Mouse (Mus musculus): ENCODE data around the gene Mfsd14b.
A peak's percentile ranks its signal among the peaks of the same experiment; 100 is the strongest.

Gene Mfsd14b

DNA sequence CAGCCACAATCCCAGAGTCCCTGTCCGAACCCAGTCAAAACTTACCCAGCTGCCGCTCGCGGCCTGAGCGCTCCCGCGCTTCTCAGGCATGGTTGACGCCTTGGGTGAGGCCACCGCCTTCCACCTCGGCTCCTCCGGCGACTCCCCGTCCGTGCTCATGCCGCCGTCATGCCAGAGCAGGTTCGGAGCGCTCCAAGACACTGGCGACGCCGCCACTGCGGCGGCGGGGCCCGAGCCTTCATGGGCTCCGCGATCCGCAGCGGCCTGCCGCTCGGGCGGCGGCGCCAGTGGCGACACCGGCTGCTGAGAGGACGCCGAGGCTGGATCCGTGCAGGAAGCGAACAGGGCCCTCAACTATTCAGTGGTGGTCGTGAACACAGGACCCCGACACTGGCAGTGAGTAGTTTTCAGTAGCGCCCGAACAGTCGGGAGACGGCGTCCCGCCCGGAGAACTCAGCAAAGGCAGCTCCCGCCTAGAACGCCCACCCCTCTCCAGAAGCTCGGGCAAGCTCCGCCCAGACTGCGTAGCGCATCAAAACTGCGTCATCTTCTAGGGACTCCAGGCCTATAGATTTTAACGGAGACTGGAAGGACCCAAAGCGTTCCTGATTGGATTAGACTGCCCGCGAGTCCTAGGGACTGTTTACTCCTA, at the start of gene Mfsd14b:
Mfsd14b (minus strand) TSS at position 517 of the 652 bp plus-strand sequence.
- DNase-seq (ENCODE audit: inconsistent ontology term): peak; percentile 93

DNA sequence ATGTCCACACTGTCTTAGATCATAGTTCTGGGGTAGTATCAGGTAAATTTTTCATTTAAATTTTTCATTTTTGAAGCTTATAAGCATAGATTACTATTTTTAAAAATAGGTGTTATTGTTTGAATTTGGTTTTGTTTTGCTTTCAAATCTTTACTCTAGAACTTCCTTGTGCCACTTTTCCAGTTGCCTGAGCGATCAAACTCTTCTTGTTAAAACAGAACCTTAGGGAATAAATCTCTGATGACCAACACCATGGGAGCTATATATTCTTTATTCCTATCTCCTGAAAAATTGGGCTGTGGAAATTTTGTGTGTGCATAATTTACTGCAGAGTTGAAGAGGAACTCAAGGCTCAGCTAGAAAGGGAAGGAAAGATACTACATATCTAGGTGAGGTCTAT, 37.2 kb upstream of the Mfsd14b start, which contains the start of gene Olfr466:
Olfr466 (plus strand) TSS at position 301 of the 400 bp plus-strand sequence.
- DNase-seq (ENCODE audit: inconsistent ontology term): no peak

DNA sequence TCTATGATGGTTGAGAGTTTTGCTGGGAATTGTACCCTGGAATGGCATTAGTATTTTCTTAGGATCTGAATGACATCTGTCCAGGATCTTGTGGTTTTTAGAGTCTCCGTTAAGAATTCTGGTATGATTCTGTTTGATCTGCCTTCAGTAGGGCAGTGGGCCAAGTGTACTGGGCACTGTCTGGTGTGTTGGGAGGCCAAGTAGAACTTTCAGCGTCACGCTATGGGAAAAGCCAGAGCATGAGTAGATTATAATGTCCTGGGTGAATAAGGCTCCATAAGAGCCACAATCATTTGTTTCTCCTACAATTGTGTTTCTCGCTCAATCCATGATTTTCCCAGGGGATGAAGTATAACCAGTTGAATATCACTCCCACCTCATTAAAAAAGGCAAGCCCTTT, 25.0 kb upstream of the Mfsd14b start, which contains the start of gene Olfr465-ps1:
Olfr465-ps1 (plus strand) TSS at position 301 of the 400 bp plus-strand sequence.
- no peak for DNase-seq (ENCODE audit: inconsistent ontology term)

DNA sequence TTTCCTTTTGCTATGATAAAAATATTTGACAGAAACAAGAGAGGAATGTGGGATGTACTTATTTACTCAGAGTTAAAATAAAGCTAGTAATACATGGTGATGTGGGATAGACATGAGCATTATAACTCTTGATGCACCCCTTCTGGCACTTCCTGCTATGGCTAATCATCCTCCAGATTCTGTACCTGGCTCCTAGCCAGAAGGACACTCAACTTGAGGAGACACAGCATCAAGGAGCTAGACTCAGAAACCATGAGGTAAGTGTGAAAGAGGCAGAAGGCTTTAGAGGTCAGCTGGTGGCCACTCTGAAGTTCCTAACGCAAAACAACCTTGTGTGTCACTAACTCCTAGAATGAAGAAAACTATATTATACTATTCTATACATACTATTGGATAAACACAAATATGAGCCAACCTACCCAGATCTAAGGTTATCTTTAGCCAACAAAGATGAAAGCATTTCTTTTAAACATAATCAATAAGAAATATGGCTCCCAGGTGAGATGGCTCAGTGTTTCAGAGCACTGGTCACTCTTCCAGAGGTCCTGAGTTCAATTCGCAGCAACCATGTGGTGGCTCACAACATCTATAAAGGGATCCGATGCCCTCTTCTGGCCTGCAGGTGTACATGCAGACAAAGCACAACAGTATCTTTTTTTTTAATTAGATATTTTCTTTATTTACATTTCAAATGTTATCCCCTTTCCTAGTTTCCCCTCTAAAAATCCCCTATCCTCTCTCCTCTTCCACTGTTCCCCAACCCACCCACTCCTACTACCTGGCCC, 14.5 kb upstream of the Mfsd14b start:
- no peak for DNase-seq (ENCODE audit: inconsistent ontology term)

DNA sequence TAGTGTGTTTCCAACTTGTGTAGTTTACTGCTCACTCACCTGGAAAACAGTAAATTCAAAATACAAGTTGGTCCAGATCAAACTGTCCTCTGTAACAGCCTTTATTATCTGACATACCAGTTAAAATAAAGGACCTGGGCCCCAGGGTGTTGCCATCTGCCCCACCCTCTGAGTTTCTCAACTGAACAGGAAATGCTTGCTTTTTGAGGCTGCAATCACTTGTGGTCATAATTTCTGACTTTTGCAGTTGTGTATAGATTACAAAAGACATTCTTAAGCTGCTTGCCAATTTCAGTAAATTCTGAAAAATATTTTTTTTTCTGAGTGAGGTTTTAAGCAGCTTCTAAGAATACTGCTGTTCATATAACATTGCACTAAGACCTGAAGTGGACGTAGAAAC, 9.3 kb upstream of the Mfsd14b start:
- no peak for DNase-seq (ENCODE audit: inconsistent ontology term)

DNA sequence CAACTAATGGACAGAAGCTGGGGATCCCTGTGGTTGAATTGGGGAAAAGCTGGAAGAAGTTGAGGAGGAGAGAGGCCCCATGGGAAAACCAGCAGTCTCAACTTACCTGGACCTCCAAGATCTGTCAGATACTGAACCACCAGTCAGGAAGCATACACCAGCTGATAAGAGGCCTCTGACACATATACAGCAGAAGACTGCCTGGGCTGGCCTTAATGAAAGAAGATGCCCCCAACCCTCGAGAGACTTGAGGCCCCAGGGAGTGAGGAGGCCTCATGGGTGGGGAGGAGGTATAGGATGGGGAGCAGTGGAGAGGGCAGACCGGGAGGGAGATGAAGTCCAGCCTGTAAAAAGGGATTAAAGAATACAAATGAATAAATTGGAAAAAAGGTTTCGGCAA, 8.2 kb upstream of the Mfsd14b start:
- DNase-seq (ENCODE audit: inconsistent ontology term): no peak

DNA sequence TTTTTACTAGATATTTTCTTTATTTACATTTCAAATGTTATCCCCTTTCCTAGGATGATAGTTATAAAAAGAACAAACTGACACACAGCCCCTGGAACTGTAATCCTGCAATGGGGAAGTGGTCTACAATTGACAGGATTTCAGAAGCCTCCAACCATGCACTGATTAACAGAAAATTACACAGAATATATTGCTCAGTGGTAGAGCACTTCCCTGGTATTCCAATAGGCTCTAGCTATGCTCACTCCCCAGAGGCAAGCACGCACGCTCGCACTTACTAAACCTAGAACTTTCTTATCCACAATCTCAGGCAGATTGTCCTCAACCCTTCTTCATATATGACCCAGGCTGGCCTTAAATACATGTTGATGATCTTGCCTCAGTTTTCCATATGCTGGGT, 464 bp upstream of the Mfsd14b start:
- DNase-seq (ENCODE audit: inconsistent ontology term): no peak

DNA sequence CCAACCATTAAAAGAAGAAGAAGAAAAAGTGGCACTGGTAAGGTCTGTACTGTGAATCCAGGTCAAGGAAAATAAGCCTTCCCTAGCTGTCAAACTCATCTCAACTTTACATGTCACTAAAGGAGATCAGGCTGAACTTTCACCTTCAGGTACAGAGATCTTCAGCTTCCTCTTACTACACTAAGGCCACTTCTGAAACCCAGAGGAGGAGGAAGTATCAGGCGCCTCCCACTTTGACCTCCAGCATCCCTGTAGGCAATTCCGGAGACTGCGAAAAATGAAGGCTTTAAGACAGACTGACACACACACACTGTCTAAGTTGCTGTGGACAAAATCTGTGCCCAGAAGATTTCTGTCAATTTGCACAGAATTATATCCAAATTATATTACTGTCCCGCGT, 814 bp downstream of the Mfsd14b start:
- DNase-seq (ENCODE audit: inconsistent ontology term): peak; percentile 21

DNA sequence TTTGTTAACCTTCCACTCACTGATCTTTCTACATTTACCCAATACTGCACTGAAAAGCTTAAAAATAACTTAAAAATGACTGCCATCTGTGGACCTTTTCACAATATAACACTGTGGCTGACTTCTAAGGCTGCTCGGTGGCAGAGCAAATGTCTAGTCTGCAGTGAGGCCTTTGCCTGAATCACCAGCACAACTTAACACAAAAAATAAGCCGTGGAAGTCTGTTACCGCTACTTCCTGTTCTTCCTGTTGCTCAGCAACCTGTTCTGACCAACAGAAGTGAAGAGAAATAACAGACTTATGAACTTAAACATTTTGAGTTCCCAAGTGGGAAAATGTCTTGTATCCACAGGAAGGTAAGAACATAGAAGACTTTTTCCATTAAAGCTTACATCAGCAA, 11.5 kb downstream of the Mfsd14b start:
- DNase-seq (ENCODE audit: inconsistent ontology term): no peak

DNA sequence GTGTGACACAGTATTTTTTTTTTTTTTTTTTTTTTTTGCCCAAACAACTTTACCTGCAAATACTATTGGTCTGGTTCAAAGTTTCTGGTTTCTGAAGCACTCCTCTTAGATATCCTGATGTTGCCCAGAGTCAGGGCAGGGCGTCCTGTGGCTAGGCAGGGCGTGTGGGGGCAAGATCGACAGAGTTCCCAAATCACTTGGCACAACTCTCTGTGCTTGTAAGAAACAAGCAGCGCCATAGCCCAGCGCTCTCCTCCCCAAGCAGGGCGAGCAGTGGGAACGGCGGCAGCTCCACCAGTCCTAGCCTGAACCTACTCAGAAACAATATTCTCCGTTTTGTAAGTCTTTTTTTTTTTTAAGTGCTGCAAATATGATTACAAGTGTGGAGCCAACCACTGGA, 12.1 kb downstream of the Mfsd14b start:
- DNase-seq (ENCODE audit: inconsistent ontology term): no peak

DNA sequence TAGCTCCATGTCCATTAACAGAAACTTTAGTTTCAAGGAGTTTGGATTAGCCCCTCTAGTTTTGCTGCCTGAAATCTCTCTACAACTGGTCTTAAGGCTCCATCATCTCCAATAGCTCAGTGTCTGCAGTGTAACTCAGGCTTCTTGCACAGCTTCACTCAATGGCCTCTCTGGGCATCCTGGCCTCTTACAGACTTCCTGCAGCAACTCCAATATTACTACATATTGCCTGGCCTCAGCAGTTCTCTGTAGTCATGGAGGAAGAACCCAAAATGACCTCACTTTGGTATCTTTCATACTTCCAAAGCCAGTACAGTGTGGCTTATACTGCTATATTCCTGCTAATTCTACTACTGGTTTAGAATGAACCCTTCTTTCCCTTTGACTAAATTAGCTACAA, 15.8 kb downstream of the Mfsd14b start:
- DNase-seq (ENCODE audit: inconsistent ontology term): no peak

DNA sequence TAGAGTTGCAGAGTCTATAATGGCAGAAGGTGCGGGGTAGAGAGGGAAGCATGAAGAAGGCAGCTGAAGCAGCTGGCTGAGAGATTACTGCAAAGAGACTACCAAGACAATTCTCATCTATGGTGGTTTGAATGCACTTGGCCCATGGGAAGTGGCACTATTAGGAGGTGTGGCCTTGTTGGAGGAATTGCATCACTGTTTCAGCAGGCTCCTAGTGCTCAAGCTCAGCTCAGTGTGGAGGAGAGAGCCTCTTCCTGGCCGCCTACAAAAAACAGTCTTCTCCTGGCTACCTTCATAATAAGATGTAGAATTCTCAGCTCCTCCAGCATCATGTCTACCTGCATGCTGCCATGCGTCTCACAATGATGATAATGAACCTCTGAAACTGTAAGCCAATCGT, 16.9 kb downstream of the Mfsd14b start:
- DNase-seq (ENCODE audit: inconsistent ontology term): no peak

DNA sequence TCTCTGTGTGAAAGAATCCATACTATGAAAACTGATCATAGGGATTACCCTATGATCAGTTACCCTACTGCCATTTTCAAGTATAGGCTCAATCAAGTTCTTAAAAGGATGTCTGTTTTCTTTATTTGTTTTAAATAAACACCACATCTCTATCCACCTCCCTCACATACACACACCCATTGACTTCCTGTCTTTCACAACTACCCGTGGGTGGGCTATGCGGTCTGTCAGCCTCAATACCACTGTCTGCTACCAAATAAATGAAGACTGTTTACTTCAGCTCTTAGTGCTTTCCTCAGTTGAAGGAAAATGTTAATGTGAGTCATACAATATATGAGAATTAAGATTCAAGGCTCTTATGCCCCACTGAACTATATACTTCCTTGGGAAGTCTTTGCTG, 42.8 kb downstream of the Mfsd14b start:
- DNase-seq (ENCODE audit: inconsistent ontology term): no peak

DNA sequence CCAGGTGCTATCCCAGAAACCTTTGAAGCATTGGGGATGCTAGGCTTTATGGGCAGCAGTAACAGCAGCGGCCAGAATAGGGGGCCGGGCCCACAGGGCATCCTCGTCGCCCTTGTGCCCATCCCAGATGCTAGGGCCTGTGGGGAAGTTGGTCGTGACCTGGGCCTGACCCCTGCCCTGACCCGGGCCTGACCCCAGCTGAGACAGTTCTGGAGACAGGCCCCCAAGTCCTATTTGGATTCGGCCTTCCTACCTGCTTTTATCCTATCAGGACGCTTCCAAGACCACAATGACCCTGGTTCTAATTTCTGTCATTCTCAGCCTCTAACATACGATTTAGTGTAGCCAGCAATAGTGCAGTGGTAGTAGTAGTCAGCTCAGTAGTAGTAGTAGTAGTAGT, 60.1 kb downstream of the Mfsd14b start, which contains the start of gene Prss47:
Prss47 (minus strand) TSS at position 101 of the 400 bp plus-strand sequence.
- no peak for DNase-seq (ENCODE audit: inconsistent ontology term)

DNA sequence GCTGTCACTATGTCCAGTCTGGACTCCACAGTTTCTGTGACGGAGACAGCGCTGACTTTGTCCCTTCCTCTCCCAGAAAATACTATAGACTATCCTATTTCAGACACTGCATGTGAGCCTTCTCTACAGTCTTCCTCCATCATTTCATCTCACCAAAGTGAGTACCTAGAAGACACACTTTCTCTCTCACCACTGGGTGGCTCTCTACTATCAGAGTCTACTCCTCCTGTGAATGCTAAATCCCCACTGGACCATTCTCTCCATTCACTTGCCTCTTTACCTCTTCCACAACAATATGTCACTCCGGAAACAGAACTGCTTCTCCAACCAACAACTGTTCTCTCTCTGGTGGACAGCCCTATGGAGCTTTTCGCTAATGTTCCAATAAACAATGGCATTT, 77.7 kb downstream of the Mfsd14b start:
- DNase-seq (ENCODE audit: inconsistent ontology term): no peak

DNA sequence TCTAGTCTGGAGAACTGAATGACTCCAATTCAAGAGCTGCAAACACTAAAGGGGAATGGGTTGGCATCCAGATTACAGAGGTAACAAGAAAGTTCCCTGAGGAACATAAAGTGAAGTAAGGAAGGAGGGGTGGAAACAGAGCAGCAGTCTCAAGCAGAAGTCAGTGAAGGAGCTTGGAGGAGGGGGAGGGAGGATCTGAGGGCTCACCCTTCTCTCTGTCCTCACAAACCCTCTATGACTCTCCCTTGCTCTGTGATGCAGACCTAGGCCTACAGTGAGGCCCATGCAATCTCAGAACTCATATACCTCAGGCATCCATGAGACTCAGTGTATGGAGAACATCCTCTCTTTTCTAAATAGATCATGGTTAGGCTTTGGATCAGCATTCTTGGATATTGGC, 80.0 kb downstream of the Mfsd14b start, which contains the start of gene Spata31d1c:
Spata31d1c (plus strand) TSS at position 301 of the 400 bp plus-strand sequence.
- no peak for DNase-seq (ENCODE audit: inconsistent ontology term)

Data from Muller cell, postnatal 12 days (primary cell).